Mouse (Mus musculus) midbrain, embryonic 13.5 days (tissue): ENCODE data around the gene Cdh4. TPM values are rescaled to one million over a fixed set of nuclear protein-coding genes. Genes with fewer than 3 reads are reported as not detected.
A peak's percentile ranks its signal among the peaks of the same experiment; 100 is the strongest.

Experiments
- ATAC-seq: fragments of 200-750 bp; cut with Nextera tagmentation; 2 replicates; pipeline ENCODE4 v1.8.0; 2017; ENCODE audit warnings: mild to moderate bottlenecking, moderate TSS enrichment, moderate library complexity
- H3K27ac ChIP-seq: fragments of 300-500 bp; sonication (generic); 2 replicates; pipeline ENCODE4 v1.5.1; 2015; ENCODE audit warnings: inconsistent platforms, mild to moderate bottlenecking, moderate library complexity
- H3K27me3 ChIP-seq: fragments of 300-500 bp; sonication (generic); 2 replicates; pipeline ENCODE4 v1.6.1; 2015; ENCODE audit warnings: mild to moderate bottlenecking, inconsistent platforms
- H3K36me3 ChIP-seq: fragments of 300-500 bp; sonication (generic); 2 replicates; pipeline ENCODE4 v1.6.1; 2015; ENCODE audit warnings: mild to moderate bottlenecking, inconsistent platforms
- H3K4me1 ChIP-seq: fragments of 300-500 bp; sonication (generic); replicated peaks from 2 replicates; pipeline ENCODE4 v1.6.1; 2015; ENCODE audit warnings: inconsistent platforms
- H3K4me2 ChIP-seq: fragments of 300-500 bp; sonication (generic); replicated peaks from 2 replicates; pipeline ENCODE4 v1.6.1; 2015; ENCODE audit warnings: moderate library complexity, mild to moderate bottlenecking, inconsistent platforms
- H3K4me3 ChIP-seq: fragments of 300-500 bp; sonication (generic); replicated peaks from 2 replicates; pipeline ENCODE4 v1.5.1; 2015; ENCODE audit warnings: mild to moderate bottlenecking, inconsistent platforms
- H3K9ac ChIP-seq: fragments of 300-500 bp; sonication (generic); replicated peaks from 2 replicates; pipeline ENCODE4 v1.6.1; 2015; ENCODE audit warnings: mild to moderate bottlenecking, inconsistent platforms
- H3K9me3 ChIP-seq: fragments of 300-500 bp; sonication (generic); 2 replicates; pipeline ENCODE4 v1.6.1; 2016; ENCODE audit warnings: mild to moderate bottlenecking, inconsistent platforms
- WGBS: fragments of 180-500 bp; shearing (Covaris S2); methylation state at CpG from one replicate; pipeline ENCODE4 v1.1.7; 2015; 5-methylcytosine and 5-hydroxymethylcytosine counted together
- polyA plus RNA-seq: library from polyadenylated mRNA; unstranded; fragments of >200 nt; fragmentation: Nextera tagmentation; extraction: Ambion mirVana; gene quantifications from 2 replicates; pipeline ENCODE4 v1.2.1, GENCODE M21; 2015

Cdh4 gene
- polyA plus RNA-seq, 1 experiment from 2014 or later: 37.1 TPM

GRCm38 (mm10) chr2:179580415-179580814 lies 138.2 kb downstream of the Cdh4 start:
- Histone ChIP-seq H3K9ac (no peak overlapping the region), H3K4me2 (no peak overlapping the region), H3K4me3 (no peak overlapping the region), H3K9me3 (no peaks in the 10 kb centered on the region), H3K27ac (no peak overlapping the region), H3K36me3 (no peaks in the 10 kb centered on the region), H3K4me1 (peaks cover 38% of the 10 kb centered on the region), H3K27me3 (peaks cover 7% of the 10 kb centered on the region; the same call in 1 of the 2 replicates)
- ATAC-seq: no peak
- WGBS: 83% methylated on average over 4 of the region's 4 CpGs

- ATAC-seq: no peak
- no peak overlapping the region for H3K4me3 ChIP-seq
- H3K9me3 ChIP-seq: no peaks in the 10 kb centered on the region
- no peaks in the 10 kb centered on the region for H3K36me3 ChIP-seq
- WGBS: 69% methylated on average over 5 of the region's 5 CpGs
- no peak overlapping the region for H3K9ac ChIP-seq
- peaks cover 10% of the 10 kb centered on the region for H3K27me3 ChIP-seq
- peaks cover 42% of the 10 kb centered on the region for H3K4me1 ChIP-seq
- H3K4me2 ChIP-seq: no peak overlapping the region
- no peak overlapping the region for H3K27ac ChIP-seq
Measured at GRCm38 (mm10) chr2:179581058-179581457, 138.8 kb downstream of the Cdh4 start.

GRCm38 (mm10) chr2:179582966-179583365 lies 140.7 kb downstream of the Cdh4 start:
- no peak overlapping the region for H3K4me3 ChIP-seq
- H3K9ac ChIP-seq: no peak overlapping the region
- WGBS: 48% methylated on average over 16 of the region's 16 CpGs
- H3K27me3 ChIP-seq: peaks cover 15% of the 10 kb centered on the region
- H3K36me3 ChIP-seq: no peaks in the 10 kb centered on the region
- H3K27ac ChIP-seq: peak overlapping the region; percentile 61
- ATAC-seq: no peak
- H3K9me3 ChIP-seq: no peaks in the 10 kb centered on the region
- H3K4me1 ChIP-seq: peaks cover 49% of the 10 kb centered on the region
- peak overlapping the region; percentile 4; the same call in 1 of the 2 replicates for H3K4me2 ChIP-seq

GRCm38 (mm10) chr2:179584672-179585071 lies 142.4 kb downstream of the Cdh4 start:
- Histone ChIP-seq H3K9me3 (no peaks in the 10 kb centered on the region), H3K4me2 (no peak overlapping the region), H3K9ac (no peak overlapping the region), H3K27ac (no peak overlapping the region), H3K36me3 (no peaks in the 10 kb centered on the region), H3K4me1 (peaks cover 41% of the 10 kb centered on the region), H3K27me3 (peaks cover 15% of the 10 kb centered on the region), H3K4me3 (no peak overlapping the region)
- WGBS: 29% methylated on average over 13 of the region's 13 CpGs
- no peak for ATAC-seq

GRCm38 (mm10) chr2:179586436-179586835 lies 144.2 kb downstream of the Cdh4 start:
- no peak overlapping the region for H3K9ac ChIP-seq
- no peaks in the 10 kb centered on the region for H3K36me3 ChIP-seq
- peaks cover 51% of the 10 kb centered on the region for H3K4me1 ChIP-seq
- no peaks in the 10 kb centered on the region for H3K9me3 ChIP-seq
- peaks cover 12% of the 10 kb centered on the region for H3K27me3 ChIP-seq
- WGBS: 77% methylated on average over 11 of the region's 11 CpGs
- ATAC-seq: no peak
- H3K27ac ChIP-seq: no peak overlapping the region
- no peak overlapping the region for H3K4me3 ChIP-seq
- H3K4me2 ChIP-seq: no peak overlapping the region

GRCm38 (mm10) chr2:179587069-179587468 lies 144.8 kb downstream of the Cdh4 start:
- WGBS: 90% methylated on average over 2 of the region's 2 CpGs
- no peak overlapping the region for H3K4me3 ChIP-seq
- H3K27ac ChIP-seq: no peak overlapping the region
- no peaks in the 10 kb centered on the region for H3K36me3 ChIP-seq
- no peak overlapping the region for H3K9ac ChIP-seq
- peaks cover 12% of the 10 kb centered on the region for H3K27me3 ChIP-seq
- no peak for ATAC-seq
- H3K4me2 ChIP-seq: no peak overlapping the region
- peaks cover 58% of the 10 kb centered on the region for H3K4me1 ChIP-seq
- no peaks in the 10 kb centered on the region for H3K9me3 ChIP-seq

GRCm38 (mm10) chr2:179591661-179592060 lies 149.4 kb downstream of the Cdh4 start:
- ATAC-seq: peak; percentile 57
- Histone ChIP-seq H3K27me3 (peaks cover 11% of the 10 kb centered on the region), H3K27ac (no peak overlapping the region), H3K9me3 (no peaks in the 10 kb centered on the region), H3K36me3 (no peaks in the 10 kb centered on the region), H3K4me2 (no peak overlapping the region), H3K4me3 (no peak overlapping the region), H3K4me1 (peaks cover 25% of the 10 kb centered on the region), H3K9ac (no peak overlapping the region)
- WGBS: 29% methylated on average over 5 of the region's 5 CpGs

GRCm38 (mm10) chr2:179595013-179595412 lies 152.8 kb downstream of the Cdh4 start:
- no peak overlapping the region for H3K9ac ChIP-seq
- peaks cover 44% of the 10 kb centered on the region for H3K4me1 ChIP-seq
- H3K36me3 ChIP-seq: no peaks in the 10 kb centered on the region
- H3K4me2 ChIP-seq: no peak overlapping the region
- H3K9me3 ChIP-seq: no peaks in the 10 kb centered on the region
- H3K27me3 ChIP-seq: peaks cover 11% of the 10 kb centered on the region; the same call in 1 of the 2 replicates
- no peak overlapping the region for H3K27ac ChIP-seq
- no peak for ATAC-seq
- no peak overlapping the region for H3K4me3 ChIP-seq
- 80% methylated on average over 4 of the region's 4 CpGs for WGBS

GRCm38 (mm10) chr2:179598886-179599285 lies 156.7 kb downstream of the Cdh4 start:
- Histone ChIP-seq H3K9ac (no peak overlapping the region), H3K4me3 (no peak overlapping the region), H3K9me3 (no peaks in the 10 kb centered on the region), H3K36me3 (no peaks in the 10 kb centered on the region), H3K27ac (no peak overlapping the region), H3K27me3 (peaks cover 11% of the 10 kb centered on the region; the same call in 1 of the 2 replicates), H3K4me1 (peaks cover 24% of the 10 kb centered on the region), H3K4me2 (no peak overlapping the region)
- 78% methylated on average over 11 of the region's 11 CpGs for WGBS
- ATAC-seq: no peak

GRCm38 (mm10) chr2:179599886-179600285 lies 157.7 kb downstream of the Cdh4 start:
- Histone ChIP-seq H3K27ac (no peak overlapping the region), H3K9ac (no peak overlapping the region), H3K4me1 (peaks cover 24% of the 10 kb centered on the region), H3K9me3 (no peaks in the 10 kb centered on the region), H3K36me3 (no peaks in the 10 kb centered on the region), H3K4me3 (no peak overlapping the region), H3K27me3 (peaks cover 4% of the 10 kb centered on the region; the same call in 1 of the 2 replicates), H3K4me2 (no peak overlapping the region)
- ATAC-seq: no peak
- WGBS: 90% methylated on average over 1 of the region's 1 CpGs

GRCm38 (mm10) chr2:179600347-179600746 lies 158.1 kb downstream of the Cdh4 start:
- H3K36me3 ChIP-seq: no peaks in the 10 kb centered on the region
- H3K9me3 ChIP-seq: no peaks in the 10 kb centered on the region
- peaks cover 4% of the 10 kb centered on the region; the same call in 1 of the 2 replicates for H3K27me3 ChIP-seq
- H3K27ac ChIP-seq: no peak overlapping the region
- WGBS: 86% methylated on average over 2 of the region's 2 CpGs
- no peak overlapping the region for H3K4me2 ChIP-seq
- ATAC-seq: peak; percentile 47; the same call in 1 of the 2 replicates
- no peak overlapping the region for H3K9ac ChIP-seq
- H3K4me3 ChIP-seq: no peak overlapping the region
- H3K4me1 ChIP-seq: peaks cover 27% of the 10 kb centered on the region

GRCm38 (mm10) chr2:179601167-179601566 lies 158.9 kb downstream of the Cdh4 start:
- Histone ChIP-seq H3K9ac (no peak overlapping the region), H3K27me3 (no peaks in the 10 kb centered on the region; the same call in 1 of the 2 replicates), H3K4me2 (no peak overlapping the region), H3K27ac (no peak overlapping the region), H3K4me1 (peaks cover 28% of the 10 kb centered on the region), H3K4me3 (no peak overlapping the region), H3K9me3 (no peaks in the 10 kb centered on the region), H3K36me3 (no peaks in the 10 kb centered on the region)
- WGBS: 86% methylated on average over 9 of the region's 9 CpGs
- ATAC-seq: no peak

GRCm38 (mm10) chr2:179604746-179605145 lies 162.5 kb downstream of the Cdh4 start:
- Histone ChIP-seq H3K27ac (no peak overlapping the region), H3K4me3 (no peak overlapping the region), H3K36me3 (no peaks in the 10 kb centered on the region), H3K9ac (no peak overlapping the region), H3K9me3 (no peaks in the 10 kb centered on the region), H3K4me1 (peaks cover 4% of the 10 kb centered on the region; the same call in 1 of the 2 replicates), H3K4me2 (no peak overlapping the region), H3K27me3 (no peaks in the 10 kb centered on the region; the same call in 1 of the 2 replicates)
- ATAC-seq: no peak
- 90% methylated on average over 3 of the region's 3 CpGs for WGBS
